Mouse (Mus musculus) left cerebral cortex, adult 9 months (tissue): Measurements from ENCODE around the gene Rab43.

Experiments
- DNase-seq, 2 experiments: peaks; one replicate each; pipeline ENCODE4 v3.0.0; 2022; ENCODE audit warnings: low spot score in 2 of 2

The Rab43 gene

DNA sequence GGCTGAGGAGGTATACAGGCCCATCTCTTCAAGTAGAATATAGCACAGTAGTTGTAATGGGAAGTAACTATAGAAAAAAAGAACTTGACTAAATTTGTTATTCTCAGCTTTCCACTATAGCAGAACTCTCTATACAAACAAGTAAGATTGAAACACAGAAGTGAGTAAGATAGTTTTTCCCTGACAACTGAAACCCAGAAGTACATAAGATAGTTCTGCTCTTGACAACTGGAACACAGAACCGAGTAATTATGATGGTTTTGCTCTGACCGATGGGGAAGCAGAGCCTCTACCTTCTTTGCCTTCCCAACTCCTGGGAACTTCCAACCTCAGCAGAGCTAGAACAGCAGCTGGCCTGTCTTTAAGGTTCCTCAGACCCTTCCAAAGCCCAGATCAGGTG, 2.8 kb downstream of the Rab43 start:
- no peak for DNase-seq

DNA sequence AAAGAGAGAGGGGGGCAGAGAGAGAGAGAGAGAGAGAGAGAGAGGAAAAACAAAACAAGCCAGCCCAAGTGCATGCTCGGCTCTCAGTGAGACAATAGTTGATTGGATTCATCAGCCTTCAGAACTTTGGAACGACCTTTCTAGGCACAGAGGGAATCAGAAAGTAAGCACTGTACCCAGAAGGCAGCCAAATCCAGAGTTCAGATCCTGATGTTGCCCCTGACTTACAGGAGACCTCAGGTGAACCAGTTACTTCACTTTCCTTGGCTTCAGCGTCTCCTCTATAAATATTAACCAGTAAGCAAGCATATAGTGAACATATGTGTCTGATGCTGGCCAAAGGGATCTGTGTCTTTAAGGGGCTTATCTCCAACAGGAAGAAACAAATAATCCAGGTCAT, 3.4 kb downstream of the Rab43 start:
- no peak for DNase-seq

DNA sequence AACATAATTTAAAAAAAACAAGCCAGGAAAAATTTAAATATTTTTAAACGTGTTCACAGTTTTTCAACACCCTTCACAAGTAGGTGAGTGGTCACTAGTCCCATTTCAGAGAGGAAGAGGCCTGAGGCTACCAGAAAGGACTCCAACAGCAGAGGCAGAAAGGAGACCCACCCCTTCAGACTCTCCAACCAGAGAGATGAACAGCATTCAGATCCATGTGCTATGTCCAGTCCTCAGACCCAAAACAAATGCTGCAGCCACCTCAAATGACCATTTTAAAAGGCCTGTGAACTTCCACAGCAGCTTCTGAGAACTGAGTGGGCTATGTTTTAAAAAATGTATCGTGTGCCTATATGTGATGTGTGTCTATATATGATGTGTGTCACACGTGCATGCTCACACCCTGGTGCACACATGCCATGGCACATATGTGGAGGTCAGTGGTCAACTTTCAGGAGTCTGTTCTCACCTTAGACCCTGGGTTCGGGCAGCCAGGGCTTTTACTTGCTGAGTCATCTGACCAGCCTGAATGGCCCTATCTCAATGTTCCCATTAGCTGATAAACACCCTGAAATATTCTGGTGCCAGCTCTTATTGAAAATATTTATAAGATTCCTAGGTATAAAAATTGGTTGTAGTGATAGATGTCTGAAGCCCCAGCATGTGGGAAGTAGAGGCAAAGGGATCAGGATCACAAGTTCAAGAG, 4.1 kb downstream of the Rab43 start:
- DNase-seq: no peak

DNA sequence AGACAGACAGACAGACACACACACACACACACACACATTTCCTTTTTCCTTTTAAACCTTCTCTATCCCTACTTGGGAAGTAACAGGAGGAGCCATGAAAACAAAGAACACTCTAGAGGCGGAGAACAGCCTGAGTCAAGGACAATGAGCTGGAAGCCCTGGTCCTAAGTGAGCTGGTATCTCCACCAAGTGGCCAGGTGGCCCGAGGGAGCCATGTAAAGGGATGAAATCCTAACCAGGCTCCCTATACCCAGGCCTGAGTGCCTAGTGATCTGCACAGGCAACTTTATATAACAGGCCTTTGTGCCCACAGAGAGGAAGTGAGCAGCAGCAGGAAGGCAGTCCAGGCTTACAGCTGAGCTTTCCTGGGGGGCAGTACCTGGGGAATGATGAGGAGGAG, 5.1 kb downstream of the Rab43 start:
- DNase-seq: no peak

DNA sequence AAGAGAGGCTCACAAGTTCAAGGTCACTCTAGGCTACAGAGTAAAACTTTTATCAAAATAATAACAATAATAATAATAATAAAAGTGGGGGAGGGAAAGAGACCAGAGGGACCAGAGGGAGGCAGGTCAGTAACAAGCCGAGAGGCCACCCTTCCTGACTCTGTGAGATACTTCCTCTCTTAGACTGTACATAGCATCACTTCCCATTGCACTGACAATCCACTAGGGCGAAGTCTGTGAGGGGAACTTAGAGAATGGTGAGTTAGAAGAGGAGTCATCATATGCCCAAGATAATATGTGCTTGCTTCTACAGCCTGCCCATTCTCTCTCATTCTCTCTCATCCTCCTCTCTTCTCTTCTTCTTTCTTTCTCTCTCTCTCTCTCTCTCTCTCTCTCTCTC, 5.9 kb downstream of the Rab43 start:
- DNase-seq: no peak

DNA sequence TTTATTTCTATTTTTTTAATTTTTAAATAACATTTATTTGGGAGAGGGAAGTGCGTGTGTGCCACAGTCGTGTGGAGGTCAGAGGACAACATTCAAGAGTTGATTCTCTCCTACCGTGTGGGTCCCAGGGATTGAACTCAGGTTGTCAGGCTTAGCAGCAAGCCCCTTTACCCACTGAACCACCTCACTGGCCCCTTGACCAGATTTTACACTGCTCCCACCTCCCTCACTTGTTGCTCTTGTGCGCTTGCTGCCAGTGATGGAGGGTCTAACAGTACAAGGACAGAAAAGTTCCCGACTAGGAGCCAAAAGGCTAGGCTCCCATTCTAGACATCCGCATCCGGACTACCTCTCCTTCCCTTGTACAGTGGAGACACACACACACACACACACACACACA, 6.5 kb downstream of the Rab43 start:
- DNase-seq: no peak

DNA sequence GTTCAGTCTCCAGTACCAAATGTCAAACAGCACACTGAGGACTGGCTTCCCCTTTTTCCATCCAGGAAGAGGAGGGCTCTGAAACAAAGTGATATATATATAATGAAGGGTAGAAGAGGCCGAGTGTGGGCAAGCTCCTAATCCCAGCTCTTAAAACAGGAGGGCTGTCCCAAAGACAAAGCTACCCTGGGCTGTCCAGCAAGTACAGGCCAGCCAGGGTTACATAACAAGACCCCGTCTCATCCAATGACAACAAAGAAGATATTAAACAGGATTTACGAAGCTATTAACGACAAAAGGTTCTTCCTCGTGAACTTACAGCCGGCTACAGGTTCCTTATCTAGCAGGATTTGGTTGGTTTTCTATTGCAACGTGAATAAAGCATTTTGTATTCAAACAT, 7.1 kb downstream of the Rab43 start:
- DNase-seq: no peak

DNA sequence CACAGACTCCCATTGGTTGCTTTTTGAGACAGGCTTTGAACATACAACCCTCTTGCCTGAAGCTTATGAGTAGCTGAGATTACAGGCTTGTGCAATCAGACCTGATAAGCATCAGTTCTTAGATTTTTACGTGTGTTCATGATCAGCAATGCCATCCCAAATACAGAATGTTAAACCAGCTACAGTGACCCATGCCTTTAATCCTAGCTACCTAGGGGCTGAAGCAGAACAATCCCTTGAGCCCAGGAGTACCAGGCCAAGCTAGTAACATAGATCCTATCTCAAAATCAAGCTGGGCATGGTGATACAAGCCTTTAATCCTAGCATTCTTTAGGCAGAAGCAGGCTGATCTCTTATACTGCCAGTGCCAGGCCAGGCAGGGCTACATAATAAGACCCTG, 7.9 kb downstream of the Rab43 start:
- no peak for DNase-seq

DNA sequence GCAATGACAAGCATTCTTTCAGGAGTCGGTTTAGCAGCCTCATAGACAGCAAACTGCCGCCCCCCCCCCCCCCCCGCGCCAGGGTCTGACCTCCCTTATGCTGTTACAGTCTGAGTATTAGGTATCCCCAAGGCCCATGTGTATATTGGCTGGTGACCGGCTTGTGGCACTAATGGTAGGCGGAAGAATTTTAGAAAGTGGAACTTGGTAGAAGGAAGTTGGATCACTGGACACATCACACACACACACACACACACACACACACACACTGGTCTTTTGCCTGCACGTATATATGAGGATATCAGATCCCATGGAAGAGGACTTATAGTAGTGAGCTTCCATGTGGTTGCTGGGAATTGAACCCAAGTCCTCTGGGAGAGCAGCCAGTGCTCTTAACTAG, 9.5 kb downstream of the Rab43 start:
- no peak for DNase-seq

DNA sequence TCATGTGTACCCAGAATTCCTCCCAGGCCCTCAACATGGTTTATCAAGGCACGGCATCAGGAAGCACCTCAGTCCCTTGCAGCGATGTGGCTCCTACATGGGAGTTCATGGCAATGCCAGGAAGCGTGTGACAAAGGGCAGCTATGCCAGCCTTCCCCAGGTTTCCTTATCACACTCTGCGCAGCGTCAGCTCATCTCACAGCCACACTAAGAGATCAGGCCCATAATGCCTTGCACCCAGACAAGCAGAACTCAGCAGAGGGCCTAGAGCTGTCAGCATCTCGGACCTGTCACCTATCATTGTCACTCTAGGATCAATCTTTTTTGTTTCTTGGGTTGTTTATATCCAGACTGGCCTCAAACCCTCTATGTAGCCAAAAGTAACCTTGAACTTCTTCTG, 12.4 kb downstream of the Rab43 start:
- DNase-seq: no peak

DNA sequence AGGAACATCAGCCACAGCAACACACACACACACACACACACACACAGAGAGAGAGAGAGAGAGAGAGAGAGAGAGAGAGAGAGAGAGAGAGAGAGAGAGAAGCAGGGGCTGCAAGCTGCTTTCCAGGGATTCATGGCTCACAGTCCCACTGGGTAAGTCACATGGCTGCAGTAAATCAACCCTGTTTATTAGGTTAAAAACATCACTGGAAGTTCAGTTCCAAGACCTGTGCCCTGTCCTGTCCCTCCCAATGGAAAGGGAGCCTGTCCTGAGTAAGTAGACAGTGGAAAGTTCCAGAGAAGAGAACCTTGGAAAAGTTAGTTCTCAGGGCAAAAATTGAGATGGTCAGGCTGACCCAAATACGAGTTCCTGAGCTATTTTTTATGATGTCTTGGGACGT, 14.6 kb downstream of the Rab43 start:
- DNase-seq: no peak

DNA sequence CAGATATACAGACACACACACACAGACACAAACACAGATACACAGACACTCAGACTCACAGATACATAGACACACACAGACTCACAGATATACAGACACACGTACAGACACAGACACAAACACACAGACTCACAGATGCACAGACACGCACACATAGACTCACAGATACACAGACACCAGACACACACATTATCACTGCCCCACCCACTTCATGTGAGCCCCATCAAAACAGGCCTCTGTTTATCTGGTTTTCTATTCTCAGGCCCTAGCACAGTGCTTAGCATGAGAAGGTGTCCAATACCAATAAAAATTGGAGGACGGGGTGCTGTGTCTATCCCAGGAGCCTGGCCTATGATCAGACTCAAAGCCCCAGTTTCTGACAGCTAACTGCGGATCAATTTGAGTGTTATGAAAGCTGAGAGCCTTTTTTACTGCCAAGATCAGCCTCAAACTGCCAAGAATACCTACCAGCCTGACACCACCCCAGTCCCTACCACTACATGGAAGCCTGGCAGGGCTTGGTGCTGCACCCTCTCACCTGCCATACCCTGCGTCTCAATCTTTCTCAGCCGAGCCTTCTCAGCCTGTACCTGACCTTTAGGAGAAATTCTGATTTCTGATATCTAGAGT, 15.6 kb downstream of the Rab43 start:
- no peak for DNase-seq

DNA sequence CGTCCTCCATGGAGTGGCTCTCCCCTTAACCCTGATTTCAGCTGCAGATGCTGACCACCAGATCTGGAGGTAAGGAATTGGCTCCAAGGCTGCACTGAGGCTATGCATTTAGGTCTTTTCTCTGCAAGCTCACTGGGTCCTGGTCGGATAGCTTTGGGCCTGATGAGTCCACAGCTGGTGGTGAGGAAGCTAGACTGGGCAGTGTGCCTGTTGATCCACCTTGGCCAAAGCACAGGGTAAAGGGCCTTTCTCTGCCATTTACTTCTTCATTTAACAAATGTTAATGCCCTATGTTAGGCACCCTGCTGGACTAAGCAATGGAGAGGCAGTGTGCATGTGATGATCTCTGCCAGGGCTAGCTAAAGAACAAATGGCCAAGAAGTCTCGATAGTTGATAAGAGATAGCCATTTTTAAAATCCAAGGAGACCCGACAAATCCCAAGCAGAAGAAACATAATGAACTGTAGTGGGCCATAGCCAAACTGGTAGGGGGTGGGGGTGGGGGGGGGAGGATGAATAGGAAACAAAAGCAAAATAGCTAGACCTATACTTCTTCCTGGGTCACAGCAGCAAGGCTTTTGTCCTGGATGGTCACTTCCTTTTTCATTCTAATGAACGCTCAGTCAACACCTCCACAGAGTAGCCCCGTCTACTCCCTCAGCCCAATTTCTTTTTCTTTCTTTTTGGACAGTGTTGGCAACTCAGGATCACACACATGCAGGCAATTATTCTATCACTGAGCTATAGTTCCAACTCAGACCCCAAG, 16.4 kb downstream of the Rab43 start:
- DNase-seq: no peak

DNA sequence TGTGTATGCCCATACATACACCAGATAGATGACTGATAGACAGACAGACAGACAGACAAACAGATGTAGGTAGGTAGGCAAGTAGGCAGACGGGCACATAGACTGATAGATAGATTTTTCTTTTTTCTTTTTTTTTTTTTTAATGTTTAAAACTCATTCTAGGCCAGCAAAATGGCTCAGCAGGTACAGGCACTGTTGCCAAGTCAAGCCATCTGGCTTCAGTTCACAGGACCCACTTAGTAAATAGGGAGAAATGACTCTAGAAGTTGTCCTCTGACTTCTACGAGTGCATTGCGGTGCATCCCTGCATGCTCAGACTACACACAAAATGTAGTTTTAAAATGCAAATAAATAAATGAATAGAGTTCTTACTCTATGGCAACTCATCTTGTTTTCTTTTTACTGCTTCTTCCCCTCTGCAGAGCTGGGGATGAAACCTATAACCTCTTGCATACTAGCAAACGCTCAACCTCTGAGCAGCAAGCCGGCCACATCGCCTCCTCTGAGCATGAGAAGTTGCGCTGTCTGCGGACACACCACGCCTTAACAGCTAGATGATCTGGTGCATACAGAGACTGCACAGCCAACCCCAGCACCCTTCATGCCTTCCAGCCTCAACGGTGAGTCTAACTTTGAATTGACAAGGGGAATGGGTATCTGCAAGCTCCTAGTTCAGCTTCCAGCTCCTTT, 18.0 kb downstream of the Rab43 start:
- DNase-seq: no peak

DNA sequence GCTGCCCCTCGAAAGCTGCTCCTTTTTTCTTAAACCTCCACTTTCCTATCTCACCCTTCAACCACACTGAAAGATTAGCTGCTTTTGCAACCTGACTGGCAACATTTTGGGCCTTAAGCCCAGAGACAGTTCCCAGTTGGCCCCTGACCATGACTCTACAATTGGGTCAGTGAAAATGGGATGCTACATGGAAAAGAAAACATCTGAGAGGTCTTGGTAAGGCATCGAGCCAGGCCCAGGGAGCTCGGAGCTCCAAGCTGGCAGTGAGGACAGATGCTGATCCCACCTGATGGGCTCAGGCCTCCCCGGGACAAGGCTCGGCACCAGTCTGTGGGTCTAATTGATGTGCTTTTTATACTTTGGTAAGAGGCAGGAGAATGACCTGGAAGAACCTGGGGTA, 20.1 kb downstream of the Rab43 start:
- no peak for DNase-seq

DNA sequence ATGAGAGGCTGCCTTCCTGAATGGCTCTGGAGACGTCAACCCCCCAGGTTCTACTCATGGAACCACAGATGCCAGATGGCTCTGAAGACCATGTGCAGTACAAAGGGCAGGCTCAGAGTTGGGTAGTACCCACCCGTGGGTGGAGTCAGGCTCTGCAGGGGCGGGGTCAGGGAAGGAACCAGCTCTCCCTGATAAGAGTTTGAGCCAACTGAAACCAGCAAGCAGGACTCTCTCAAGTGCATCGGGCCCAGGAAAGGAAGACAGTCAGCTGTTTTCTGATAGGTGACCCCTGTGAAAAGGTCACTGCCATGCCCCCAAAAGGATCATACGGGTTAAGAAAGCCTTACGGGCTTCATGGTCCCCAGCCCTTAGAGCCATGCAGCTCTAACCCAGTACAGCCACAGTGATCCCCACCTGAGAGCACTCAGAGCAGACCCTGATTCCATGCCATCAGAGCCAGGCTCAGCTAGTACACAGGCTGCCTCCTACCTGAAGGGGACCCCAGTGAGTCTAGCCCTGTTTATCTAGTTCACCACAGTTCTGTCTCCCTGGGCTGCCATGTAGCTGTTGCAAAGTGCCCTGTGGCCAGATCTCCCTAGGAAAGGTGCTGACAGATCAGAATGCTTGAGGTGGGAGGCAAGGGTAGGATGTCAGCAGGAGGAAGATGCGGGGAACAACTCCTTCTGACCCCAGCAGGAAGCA, 21.0 kb downstream of the Rab43 start:
- DNase-seq: no peak

DNA sequence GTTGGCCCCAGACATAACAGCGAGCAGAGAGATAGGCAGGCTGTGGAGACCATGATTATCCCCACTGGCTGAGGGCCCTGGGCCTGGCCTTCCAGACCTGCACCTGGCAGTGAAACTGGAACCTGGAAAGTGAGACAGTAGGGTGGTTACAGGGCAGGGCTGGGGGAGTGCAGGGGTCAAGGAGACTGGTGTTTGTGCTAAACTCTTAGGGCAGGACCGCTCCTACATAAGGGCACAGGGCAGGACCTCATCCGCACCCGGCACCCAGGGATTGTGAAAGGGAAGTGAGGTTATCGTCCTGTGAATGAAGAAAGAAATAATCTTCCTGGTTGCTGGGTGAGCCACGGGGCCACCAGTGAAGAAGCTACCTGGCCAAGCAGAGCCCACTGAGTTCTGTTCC, 22.2 kb downstream of the Rab43 start:
- no peak for DNase-seq

DNA sequence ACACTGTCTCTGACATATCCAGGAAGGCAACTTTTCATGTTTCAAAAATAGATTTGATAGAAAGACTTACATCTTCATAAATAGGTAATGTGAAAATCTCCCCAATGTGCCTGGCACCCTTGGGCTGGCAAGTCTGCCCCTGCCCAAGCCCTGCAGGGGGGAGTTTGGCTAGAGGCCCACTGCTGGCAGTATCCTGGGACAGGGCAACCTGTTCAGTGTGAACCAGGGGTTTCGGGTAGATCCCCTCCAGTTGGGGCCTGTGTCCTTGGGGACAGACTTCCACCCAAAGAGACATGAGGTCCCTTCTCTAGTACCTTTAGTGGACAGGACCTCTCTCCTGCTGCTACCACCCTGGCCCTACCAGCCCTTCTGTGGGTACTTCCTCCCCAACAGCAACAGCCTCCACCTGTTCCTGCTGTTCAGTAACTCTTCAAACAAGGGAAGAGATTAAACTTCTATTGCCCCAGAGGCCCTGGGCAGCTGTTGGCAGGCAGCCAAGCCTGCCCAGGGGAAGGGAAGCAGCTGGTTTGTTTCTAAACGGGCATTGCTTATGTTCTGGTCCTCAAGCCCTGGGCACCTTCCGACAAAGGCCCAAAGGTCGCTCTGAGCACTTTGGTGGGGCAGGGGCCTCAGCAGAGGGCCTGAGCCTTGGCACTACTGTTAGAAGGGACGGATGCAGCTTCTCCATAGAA, 22.9 kb downstream of the Rab43 start:
- DNase-seq: no peak

DNA sequence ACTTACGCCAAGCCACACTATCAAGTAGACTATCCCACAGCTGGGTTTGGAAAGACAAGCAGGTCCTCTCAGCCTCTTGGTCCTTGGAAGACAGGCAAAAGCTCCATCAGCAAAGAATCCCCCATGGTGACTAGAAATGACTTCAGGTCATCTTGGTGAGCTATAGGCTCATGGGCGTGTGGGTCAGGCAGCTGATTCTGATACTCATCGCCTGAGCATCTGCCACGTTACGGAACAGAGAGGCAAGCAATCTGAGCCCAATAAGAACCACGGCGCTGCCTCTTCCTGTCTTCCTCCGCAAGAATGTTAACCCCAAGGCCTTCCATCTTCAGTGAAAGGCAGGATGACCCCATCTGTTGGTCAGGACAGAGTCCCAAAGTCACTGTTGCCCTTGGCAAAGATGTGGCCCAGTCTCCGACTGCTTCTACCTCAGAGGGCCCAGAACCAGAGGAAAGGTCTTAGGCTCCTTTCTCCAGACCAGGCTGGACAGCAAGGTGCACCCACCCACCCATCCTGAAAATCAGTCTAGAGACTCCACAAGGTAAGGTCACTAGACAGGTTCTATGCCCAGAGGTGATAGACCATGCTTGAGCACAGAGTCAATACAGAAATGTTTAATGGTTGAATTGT, 23.6 kb downstream of the Rab43 start:
- DNase-seq: no peak

DNA sequence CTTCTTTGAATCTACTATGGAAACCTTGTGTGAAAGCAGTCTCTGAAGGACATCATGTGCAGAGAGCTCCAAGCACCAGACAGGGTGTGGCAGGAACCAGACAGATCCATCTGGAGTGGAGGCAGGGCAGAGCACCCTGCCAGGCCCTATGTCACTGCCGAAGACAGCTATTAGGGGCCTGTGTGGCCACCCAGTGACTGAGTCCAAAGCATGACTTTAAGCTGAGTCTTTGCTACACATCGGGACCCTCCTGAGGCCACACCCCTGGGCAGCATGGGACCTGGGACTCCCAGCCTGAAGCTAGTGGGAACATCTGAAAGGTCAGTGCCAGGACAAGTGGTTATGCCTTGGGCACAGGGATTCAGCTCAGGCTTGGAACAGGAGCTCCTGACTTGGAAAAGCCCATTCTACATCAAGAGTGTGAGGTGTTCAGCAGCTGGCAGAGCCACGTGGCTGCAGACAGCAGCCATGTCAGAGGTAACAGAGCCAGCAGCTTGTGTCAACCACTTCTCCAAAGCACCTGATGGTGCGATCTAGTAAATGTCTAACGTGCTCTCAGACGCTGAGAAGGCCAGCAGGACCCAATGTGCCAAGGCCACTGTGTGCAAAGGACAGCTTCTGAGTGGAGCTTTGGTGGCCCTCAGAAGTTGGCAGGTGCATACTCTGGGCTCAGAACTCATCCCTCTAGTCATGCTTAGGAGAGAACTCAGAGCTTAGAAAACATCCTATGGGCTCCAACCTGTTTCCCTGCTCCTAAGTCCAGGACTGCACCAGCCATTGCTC, 24.7 kb downstream of the Rab43 start:
- no peak for DNase-seq
